Mouse (Mus musculus): ENCODE results near the gene Ehhadh. TPM values are rescaled to one million over a fixed set of nuclear protein-coding genes. Genes with fewer than 3 reads are reported as not detected.
"Not testable (repeated sequence)": the region's sequence is repeated elsewhere in the genome, so short reads cannot be mapped to it uniquely, and the experiment has no call there.

The Ehhadh gene
- polyA plus RNA-seq, 1 experiment from 2014 or later, result 36.4 TPM

GRCm38 (mm10) chr16:21806892-21807291 is 19.3 kb upstream of the Ehhadh start:
- no peak for ATAC-seq
- TF ChIP-seq CTCF (IDR thresholded peaks at IDR 0.05; ENCODE audit: low read depth), result no peak
- H3K36me3 ChIP-seq (ENCODE audit: control insufficient read depth, insufficient read depth), result peaks cover 17% of the 10 kb centered on the region
- H3K4me1 ChIP-seq (replicated peaks; ENCODE audit: control insufficient read depth, insufficient read depth, low read length), result no peaks in the 10 kb centered on the region
- H3K9ac ChIP-seq (ENCODE audit: low read depth, low read length), result no peak overlapping the region
- 53% methylated on average over 1 of the region's 1 CpGs for WGBS
- no peak overlapping the region for H3K4me3 ChIP-seq (ENCODE audit: low read depth, low read length)
- H3K9me3 ChIP-seq (ENCODE audit: control insufficient read depth), result no peaks in the 10 kb centered on the region
- H3K4me2 ChIP-seq (replicated peaks; ENCODE audit: low read depth), result no peak overlapping the region
- no peak overlapping the region for H3K27ac ChIP-seq (ENCODE audit: low read depth, low read length)
- H3K27me3 ChIP-seq (replicated peaks; ENCODE audit: control insufficient read depth, insufficient read depth, low read length), result no peaks in the 10 kb centered on the region

GRCm38 (mm10) chr16:21804258-21804657 is 16.7 kb upstream of the Ehhadh start:
- H3K36me3 ChIP-seq (ENCODE audit: control insufficient read depth, insufficient read depth), result peaks cover 30% of the 10 kb centered on the region
- no peak overlapping the region for H3K27ac ChIP-seq (ENCODE audit: low read depth, low read length)
- H3K9me3 ChIP-seq (ENCODE audit: control insufficient read depth), result no peaks in the 10 kb centered on the region
- no peak overlapping the region for H3K4me3 ChIP-seq (ENCODE audit: low read depth, low read length)
- no peaks in the 10 kb centered on the region for H3K4me1 ChIP-seq (replicated peaks; ENCODE audit: control insufficient read depth, insufficient read depth, low read length)
- no peak overlapping the region for H3K4me2 ChIP-seq (replicated peaks; ENCODE audit: low read depth)
- TF ChIP-seq CTCF (IDR thresholded peaks at IDR 0.05; ENCODE audit: low read depth), result no peak
- H3K27me3 ChIP-seq (replicated peaks; ENCODE audit: control insufficient read depth, insufficient read depth, low read length), result no peaks in the 10 kb centered on the region
- ATAC-seq, result no peak
- 83% methylated on average over 1 of the region's 1 CpGs for WGBS
- no peak overlapping the region for H3K9ac ChIP-seq (ENCODE audit: low read depth, low read length)

GRCm38 (mm10) chr16:21795071-21795470 is 7.5 kb upstream of the Ehhadh start:
- Histone ChIP-seq H3K4me3 (ENCODE audit: low read depth, low read length) (peak overlapping the region; percentile 65), H3K36me3 (ENCODE audit: control insufficient read depth, insufficient read depth) (no peaks in the 10 kb centered on the region), H3K4me1 (replicated peaks; ENCODE audit: control insufficient read depth, insufficient read depth, low read length) (0 out of 2 replicates have a peak, but pooled peaks cover 4% of the 10 kb centered on the region), H3K4me2 (replicated peaks; ENCODE audit: low read depth) (peak overlapping the region; percentile 71), H3K9me3 (ENCODE audit: control insufficient read depth) (no peaks in the 10 kb centered on the region), H3K9ac (ENCODE audit: low read depth, low read length) (peak overlapping the region; percentile 63), H3K27me3 (replicated peaks; ENCODE audit: control insufficient read depth, insufficient read depth, low read length) (no peaks in the 10 kb centered on the region), H3K27ac (ENCODE audit: low read depth, low read length) (no peak overlapping the region)
- ATAC-seq, result no peak
- TF ChIP-seq CTCF (IDR thresholded peaks at IDR 0.05; ENCODE audit: low read depth), result no peak
- WGBS, result 15% methylated on average over 5 of the region's 5 CpGs

GRCm38 (mm10) chr16:21794697-21795045 is 7.1 kb upstream of the Ehhadh start:
- under 1% methylated on average over 14 of the region's 14 CpGs for WGBS
- peak overlapping the region; percentile 83; the same call in 1 of the 2 replicates for H3K27ac ChIP-seq (ENCODE audit: low read depth, low read length)
- peak overlapping the region; percentile 65 for H3K4me3 ChIP-seq (ENCODE audit: low read depth, low read length)
- H3K9me3 ChIP-seq (ENCODE audit: control insufficient read depth), result no peaks in the 10 kb centered on the region
- H3K9ac ChIP-seq (ENCODE audit: low read depth, low read length), result peak overlapping the region; percentile 63
- 0 out of 2 replicates have a peak, but pooled peaks cover 4% of the 10 kb centered on the region for H3K4me1 ChIP-seq (replicated peaks; ENCODE audit: control insufficient read depth, insufficient read depth, low read length)
- H3K4me2 ChIP-seq (replicated peaks; ENCODE audit: low read depth), result peak overlapping the region; percentile 71
- TF ChIP-seq CTCF (IDR thresholded peaks at IDR 0.05; ENCODE audit: low read depth), result no peak
- ATAC-seq, result no peak
- H3K27me3 ChIP-seq (replicated peaks; ENCODE audit: control insufficient read depth, insufficient read depth, low read length), result no peaks in the 10 kb centered on the region
- H3K36me3 ChIP-seq (ENCODE audit: control insufficient read depth, insufficient read depth), result no peaks in the 10 kb centered on the region

GRCm38 (mm10) chr16:21793875-21794696 is 6.5 kb upstream of the Ehhadh start, which contains the start of gene Map3k13:
Gene Map3k13 (plus strand): TSS chr16:21794346.
- 0 out of 2 replicates have a peak, but pooled peaks cover 4% of the 10 kb centered on the region for H3K4me1 ChIP-seq (replicated peaks; ENCODE audit: control insufficient read depth, insufficient read depth, low read length)
- no peaks in the 10 kb centered on the region for H3K9me3 ChIP-seq (ENCODE audit: control insufficient read depth)
- WGBS, result 2% methylated on average over 47 of the region's 47 CpGs
- H3K4me2 ChIP-seq (replicated peaks; ENCODE audit: low read depth), result peak within 1 kb of the TSS; percentile 71
- H3K4me3 ChIP-seq (ENCODE audit: low read depth, low read length), result peak within 1 kb of the TSS; percentile 65
- peak within 1 kb of the TSS; percentile 63 for H3K9ac ChIP-seq (ENCODE audit: low read depth, low read length)
- TF ChIP-seq CTCF (IDR thresholded peaks at IDR 0.05; ENCODE audit: low read depth), result peak; percentile 46; the same call in 1 of the 2 replicates
- no peaks in the 10 kb centered on the region for H3K36me3 ChIP-seq (ENCODE audit: control insufficient read depth, insufficient read depth)
- peak within 1 kb of the TSS; percentile 83 for H3K27ac ChIP-seq (ENCODE audit: low read depth, low read length)
- H3K27me3 ChIP-seq (replicated peaks; ENCODE audit: control insufficient read depth, insufficient read depth, low read length), result no peaks in the 10 kb centered on the region
- ATAC-seq, result peak; percentile 93

GRCm38 (mm10) chr16:21793080-21793810 is 5.6 kb upstream of the Ehhadh start:
- peak overlapping the region; percentile 65 for H3K4me3 ChIP-seq (ENCODE audit: low read depth, low read length)

More at GRCm38 (mm10) chr16:21793080-21793810, 5.6 kb upstream of the Ehhadh start:
- not testable (repeated sequence) for H3K36me3 ChIP-seq (ENCODE audit: control insufficient read depth, insufficient read depth); H3K9me3 ChIP-seq (ENCODE audit: control insufficient read depth); H3K27me3 ChIP-seq (replicated peaks; ENCODE audit: control insufficient read depth, insufficient read depth, low read length); ATAC-seq; H3K4me1 ChIP-seq (replicated peaks; ENCODE audit: control insufficient read depth, insufficient read depth, low read length)
- peak overlapping the region; percentile 83 for H3K27ac ChIP-seq (ENCODE audit: low read depth, low read length)
- H3K9ac ChIP-seq (ENCODE audit: low read depth, low read length), result peak overlapping the region; percentile 63; the same call in 1 of the 2 replicates
- 19% methylated on average over 2 of the region's 2 CpGs for WGBS
- peak overlapping the region; percentile 71 for H3K4me2 ChIP-seq (replicated peaks; ENCODE audit: low read depth)

Measured in intestine, postnatal 0 days (tissue).